Mouse (Mus musculus) megakaryocyte-erythroid progenitor cell, adult 5-6 weeks (primary cell): Measurements from ENCODE around the gene Zbtb11. TPM values are rescaled to one million over a fixed set of nuclear protein-coding genes. Genes with fewer than 3 reads are reported as not detected.
"Not testable (repeated sequence)": the region's sequence is repeated elsewhere in the genome, so short reads cannot be mapped to it uniquely, and the experiment has no call there.

ENCODE experiments used
- ATAC-seq: replicated peaks from 2 replicates; pipeline ENCODE4 v1.8.0; 2016; ENCODE audit warnings: mild to moderate bottlenecking, inconsistent platforms; ENCODE audit not compliant: severe bottlenecking, poor library complexity, low FRiP score, low TSS enrichment
- total RNA-seq, 2 experiments: library from RNA; stranded (forward) in 1 of 2; stranded (reverse) in 1 of 2; fragments of 200-1000, 215-1000 nt in 1 of 2; fragments of >200 nt in 1 of 2; fragmentation: Nextera tagmentation in 1 of 2; gene quantifications; 2 replicates each; pipeline ENCODE4 v1.2.3; 2014 to 2017

Gene Zbtb11
- total RNA-seq (2014; fragmentation: Nextera tagmentation) (25.0 and 34.7 TPM in 2 replicates), total RNA-seq (2017) (44.4 and 53.5 TPM in 2 replicates)

- peak; percentile 87 for ATAC-seq
These were observed at the start of gene Zbtb11 for GRCm38 (mm10) chr16:55973431-55974255. Gene Zbtb11 (plus strand): TSS chr16:55973883.

GRCm38 (mm10) chr16:55924010-55924409, 49.7 kb upstream of the Zbtb11 start:
- ATAC-seq: no peak

GRCm38 (mm10) chr16:55933681-55934343, 39.9 kb upstream of the Zbtb11 start:
- ATAC-seq: peak; percentile 54

- peak; percentile 98 for ATAC-seq
These were observed 39.1 kb upstream of the Zbtb11 start, which contains the start of gene Cep97 for GRCm38 (mm10) chr16:55934453-55935037. Gene Cep97 (minus strand): TSS chr16:55934855.

- ATAC-seq: no peak
These were observed 34.9 kb upstream of the Zbtb11 start for GRCm38 (mm10) chr16:55938761-55939160.

GRCm38 (mm10) chr16:55939703-55940102, 34.0 kb upstream of the Zbtb11 start:
- ATAC-seq: no peak

GRCm38 (mm10) chr16:55940781-55941180, 32.9 kb upstream of the Zbtb11 start:
- no peak for ATAC-seq

- ATAC-seq: no peak
These were observed 26.4 kb upstream of the Zbtb11 start for GRCm38 (mm10) chr16:55947266-55947665.

GRCm38 (mm10) chr16:55947876-55948410, 25.7 kb upstream of the Zbtb11 start:
- ATAC-seq: not testable (repeated sequence)

- ATAC-seq: peak; percentile 44; the same call in 1 of the 2 replicates
These were observed 24.7 kb upstream of the Zbtb11 start for GRCm38 (mm10) chr16:55948963-55949362.

- ATAC-seq: 0 out of 2 replicates have a peak, but pooled peaks have one; percentile 6
These were observed 23.2 kb upstream of the Zbtb11 start for GRCm38 (mm10) chr16:55950462-55950861.

- ATAC-seq: peak; percentile 84
These were observed 22.6 kb upstream of the Zbtb11 start for GRCm38 (mm10) chr16:55950946-55951678.

GRCm38 (mm10) chr16:55951679-55952327, 21.9 kb upstream of the Zbtb11 start:
- peak; percentile 42; the same call in 1 of the 2 replicates for ATAC-seq

GRCm38 (mm10) chr16:55952771-55953170, 20.9 kb upstream of the Zbtb11 start:
- ATAC-seq: no peak

GRCm38 (mm10) chr16:55954196-55954595, 19.5 kb upstream of the Zbtb11 start:
- ATAC-seq: not testable (repeated sequence)

GRCm38 (mm10) chr16:55963068-55963467, 10.6 kb upstream of the Zbtb11 start:
- ATAC-seq: not testable (repeated sequence)

- peak; percentile 63 for ATAC-seq
These were observed 9.3 kb upstream of the Zbtb11 start for GRCm38 (mm10) chr16:55964126-55964949.
